Mouse (Mus musculus) midbrain, embryonic 16.5 days (tissue): Measurements from ENCODE around the gene Tmem183a. TPM values are rescaled to one million over a fixed set of nuclear protein-coding genes. Genes with fewer than 3 reads are reported as not detected.

Experiments
- ATAC-seq: fragments of 200-750 bp; cut with Nextera tagmentation; 2 replicates; pipeline ENCODE4 v1.8.0; 2017; ENCODE audit warnings: moderate TSS enrichment
- H3K27ac ChIP-seq: fragments of 300-500 bp; sonication (generic); 2 replicates; pipeline ENCODE4 v1.5.1; 2014; ENCODE audit warnings: mild to moderate bottlenecking, low read length, mixed read lengths
- H3K27me3 ChIP-seq: fragments of 300-500 bp; sonication (generic); 2 replicates; pipeline ENCODE4 v1.6.1; 2014; ENCODE audit warnings: low read depth, low read length, mixed read lengths; ENCODE audit not compliant: control insufficient read depth, insufficient read depth
- H3K36me3 ChIP-seq: fragments of 300-500 bp; sonication (generic); 2 replicates; pipeline ENCODE4 v1.6.1; 2014; ENCODE audit warnings: mild to moderate bottlenecking, low read length, moderate library complexity, mixed read lengths; ENCODE audit not compliant: control insufficient read depth, insufficient read depth
- H3K4me1 ChIP-seq: fragments of 300-500 bp; sonication (generic); 2 replicates; pipeline ENCODE4 v1.6.1; 2014; ENCODE audit warnings: mild to moderate bottlenecking, low read length, mixed read lengths; ENCODE audit not compliant: control insufficient read depth, insufficient read depth
- H3K4me2 ChIP-seq: fragments of 300-500 bp; sonication (generic); 2 replicates; pipeline ENCODE4 v1.6.1; 2014; ENCODE audit warnings: mild to moderate bottlenecking, low read length, mixed read lengths
- H3K4me3 ChIP-seq: fragments of 300-500 bp; sonication (generic); 2 replicates; pipeline ENCODE4 v1.5.1; 2014; ENCODE audit warnings: low read depth, mild to moderate bottlenecking, low read length, moderate library complexity, mixed read lengths
- H3K9ac ChIP-seq: fragments of 300-500 bp; sonication (generic); 2 replicates; pipeline ENCODE4 v1.6.1; 2014; ENCODE audit warnings: low read depth, low read length, mixed read lengths
- H3K9me3 ChIP-seq: fragments of 300-500 bp; sonication (generic); replicated peaks from 2 replicates; pipeline ENCODE4 v1.6.1; 2014; ENCODE audit warnings: mild to moderate bottlenecking, low read length, mixed read lengths; ENCODE audit not compliant: control insufficient read depth, poor library complexity, severe bottlenecking
- WGBS: fragments of 180-500 bp; shearing (Covaris S2); extraction: QIAGEN DNeasy Blood & Tissue Kit; methylation state at CpG from one replicate; pipeline ENCODE4 v1.1.7; 2014; 5-methylcytosine and 5-hydroxymethylcytosine counted together
- polyA plus RNA-seq: library from polyadenylated mRNA; unstranded; fragments of >200 nt; fragmentation: Nextera tagmentation; extraction: Ambion mirVana; gene quantifications from 2 replicates; pipeline ENCODE4 v1.2.1, GENCODE M21; 2015

Gene Tmem183a
- polyA plus RNA-seq, 1 experiment from 2014 or later, result 159 TPM

DNA sequence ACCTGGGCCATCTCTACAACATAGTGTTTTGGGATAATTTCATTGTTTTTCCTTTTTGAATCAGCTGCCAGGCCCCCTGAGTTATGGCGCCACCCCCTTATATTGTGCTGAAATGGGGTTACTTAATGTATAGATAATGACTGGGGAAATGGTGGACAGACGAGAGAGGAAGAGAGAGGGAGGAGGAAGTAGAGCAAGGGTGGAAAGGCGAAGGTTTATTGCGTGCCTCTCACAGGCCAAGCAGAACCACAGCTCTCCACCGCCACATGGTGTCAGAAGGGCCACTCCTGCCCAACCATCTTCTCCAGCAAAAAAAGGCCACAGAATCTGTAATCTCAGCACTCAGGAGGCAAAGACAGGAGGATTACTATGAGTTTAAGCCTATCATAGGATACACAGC lies 46.6 kb downstream of the Tmem183a start:
- Histone ChIP-seq H3K27ac (no peak overlapping the region), H3K27me3 (no peaks in the 10 kb centered on the region), H3K9ac (no peak overlapping the region), H3K4me2 (no peak overlapping the region), H3K4me3 (no peak overlapping the region), H3K9me3 (no peaks in the 10 kb centered on the region), H3K4me1 (no peaks in the 10 kb centered on the region), H3K36me3 (no peaks in the 10 kb centered on the region; the same call in 1 of the 2 replicates)
- ATAC-seq, result no peak
- WGBS, result 89% methylated on average over 5 of the region's 5 CpGs

- 96% methylated on average over 7 of the region's 7 CpGs for WGBS
- no peaks in the 10 kb centered on the region for H3K27me3 ChIP-seq
- H3K36me3 ChIP-seq, result no peaks in the 10 kb centered on the region; the same call in 1 of the 2 replicates
- H3K4me3 ChIP-seq, result no peak overlapping the region
- no peaks in the 10 kb centered on the region for H3K4me1 ChIP-seq
- no peaks in the 10 kb centered on the region for H3K9me3 ChIP-seq
- H3K4me2 ChIP-seq, result no peak overlapping the region
- H3K27ac ChIP-seq, result no peak overlapping the region
- ATAC-seq, result no peak
- H3K9ac ChIP-seq, result no peak overlapping the region
Measured at GRCm38 (mm10) chr1:134311760-134312159, 50.0 kb downstream of the Tmem183a start.

DNA sequence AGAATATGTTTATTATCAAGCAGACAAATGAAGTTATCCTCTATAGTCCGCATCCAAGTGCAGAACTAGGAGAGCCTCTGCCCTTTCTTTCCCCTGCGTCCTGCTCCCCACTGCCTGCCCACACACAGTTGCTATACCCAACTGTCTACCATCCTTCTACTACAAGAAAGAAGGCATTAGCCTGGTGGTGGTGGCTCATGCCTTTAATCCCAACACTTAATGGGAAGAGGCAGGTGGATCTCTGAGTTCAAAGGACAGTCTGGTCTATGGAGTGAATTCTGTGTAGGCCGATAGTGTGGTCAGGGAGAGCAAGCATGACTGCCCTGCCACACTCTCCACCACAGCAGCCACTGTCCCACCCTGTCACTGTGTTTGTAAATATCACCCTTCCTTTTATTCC lies 51.0 kb downstream of the Tmem183a start:
- Histone ChIP-seq H3K4me2 (no peak overlapping the region), H3K4me3 (no peak overlapping the region), H3K27ac (no peak overlapping the region), H3K9ac (no peak overlapping the region), H3K4me1 (no peaks in the 10 kb centered on the region), H3K27me3 (no peaks in the 10 kb centered on the region), H3K9me3 (no peaks in the 10 kb centered on the region), H3K36me3 (no peaks in the 10 kb centered on the region)
- WGBS, result 90% methylated on average over 3 of the region's 3 CpGs
- ATAC-seq, result no peak

- WGBS, result 92% methylated on average over 2 of the region's 2 CpGs
- Histone ChIP-seq H3K4me2 (no peak overlapping the region), H3K36me3 (no peaks in the 10 kb centered on the region), H3K9ac (no peak overlapping the region), H3K9me3 (no peaks in the 10 kb centered on the region), H3K4me3 (no peak overlapping the region), H3K27ac (no peak overlapping the region), H3K4me1 (no peaks in the 10 kb centered on the region), H3K27me3 (no peaks in the 10 kb centered on the region)
- ATAC-seq, result no peak
Measured at GRCm38 (mm10) chr1:134310291-134310690, 51.5 kb downstream of the Tmem183a start.

- ATAC-seq, result no peak
- Histone ChIP-seq H3K4me3 (no peak overlapping the region), H3K9me3 (no peaks in the 10 kb centered on the region), H3K4me1 (peaks cover 8% of the 10 kb centered on the region), H3K4me2 (no peak overlapping the region), H3K27me3 (no peaks in the 10 kb centered on the region), H3K9ac (no peak overlapping the region), H3K36me3 (0 out of 2 replicates have a peak, but pooled peaks cover 3% of the 10 kb centered on the region), H3K27ac (no peak overlapping the region)
- 41% methylated on average over 10 of the region's 10 CpGs for WGBS
Measured at GRCm38 (mm10) chr1:134307409-134307808, 54.4 kb downstream of the Tmem183a start.

GRCm38 (mm10) chr1:134304940-134305339 lies 56.8 kb downstream of the Tmem183a start:
- Histone ChIP-seq H3K9ac (no peak overlapping the region), H3K4me3 (no peak overlapping the region), H3K27me3 (peaks cover 4% of the 10 kb centered on the region; the same call in 1 of the 2 replicates), H3K36me3 (0 out of 2 replicates have a peak, but pooled peaks cover 3% of the 10 kb centered on the region), H3K27ac (no peak overlapping the region), H3K4me2 (no peak overlapping the region), H3K4me1 (peaks cover 8% of the 10 kb centered on the region), H3K9me3 (no peaks in the 10 kb centered on the region)
- ATAC-seq, result no peak
- WGBS, result 96% methylated on average over 9 of the region's 9 CpGs

GRCm38 (mm10) chr1:134302568-134303238 lies 59.1 kb downstream of the Tmem183a start:
- no peak for ATAC-seq
- H3K27me3 ChIP-seq, result peaks cover 14% of the 10 kb centered on the region
- H3K4me2 ChIP-seq, result no peak overlapping the region
- peaks cover 17% of the 10 kb centered on the region for H3K4me1 ChIP-seq
- no peaks in the 10 kb centered on the region for H3K9me3 ChIP-seq
- H3K27ac ChIP-seq, result peak overlapping the region; percentile 64; the same call in 1 of the 2 replicates
- WGBS, result 14% methylated on average over 8 of the region's 8 CpGs
- H3K9ac ChIP-seq, result no peak overlapping the region
- peaks cover 3% of the 10 kb centered on the region; the same call in 1 of the 2 replicates for H3K36me3 ChIP-seq
- H3K4me3 ChIP-seq, result no peak overlapping the region

- Histone ChIP-seq H3K4me2 (peak overlapping the region; percentile 71), H3K9ac (peak overlapping the region; percentile 60), H3K4me1 (peaks cover 17% of the 10 kb centered on the region), H3K4me3 (peak overlapping the region; percentile 44), H3K36me3 (no peaks in the 10 kb centered on the region; the same call in 1 of the 2 replicates), H3K9me3 (no peaks in the 10 kb centered on the region), H3K27ac (no peak overlapping the region), H3K27me3 (peaks cover 14% of the 10 kb centered on the region)
- WGBS, result 4% methylated on average over 48 of the region's 59 CpGs
- ATAC-seq, result peak; percentile 56
Measured at GRCm38 (mm10) chr1:134298636-134299411, 63.0 kb downstream of the Tmem183a start.

GRCm38 (mm10) chr1:134297265-134297664 lies 64.5 kb downstream of the Tmem183a start:
- WGBS, result 85% methylated on average over 8 of the region's 8 CpGs
- no peak overlapping the region for H3K27ac ChIP-seq

More at GRCm38 (mm10) chr1:134297265-134297664, 64.5 kb downstream of the Tmem183a start:
- Histone ChIP-seq H3K27me3 (peaks cover 14% of the 10 kb centered on the region), H3K4me3 (no peak overlapping the region), H3K4me2 (no peak overlapping the region), H3K9me3 (no peaks in the 10 kb centered on the region), H3K36me3 (no peaks in the 10 kb centered on the region; the same call in 1 of the 2 replicates), H3K4me1 (peaks cover 9% of the 10 kb centered on the region), H3K9ac (no peak overlapping the region)
- ATAC-seq, result no peak
